Mouse (Mus musculus) midbrain, embryonic 11.5 days (tissue): Measurements from ENCODE around the gene Ptk7. TPM values are rescaled to one million over a fixed set of nuclear protein-coding genes. Genes with fewer than 3 reads are reported as not detected.

ENCODE experiments used
- ATAC-seq: fragments of 200-750 bp; cut with Nextera tagmentation; 2 replicates; pipeline ENCODE4 v1.8.0; 2017; ENCODE audit warnings: moderate TSS enrichment, moderate library complexity; ENCODE audit not compliant: low FRiP score
- DNase-seq: peaks from one replicate; pipeline ENCODE4 v3.0.0; 2015; ENCODE audit warnings: low spot score; ENCODE audit errors: missing footprints
- H3K27ac ChIP-seq: fragments of 300-500 bp; sonication (generic); 2 replicates; pipeline ENCODE4 v1.5.1; 2014; ENCODE audit warnings: low read depth, low read length
- H3K27me3 ChIP-seq: fragments of 300-500 bp; sonication (generic); 2 replicates; pipeline ENCODE4 v1.6.1; 2014; ENCODE audit warnings: mild to moderate bottlenecking, low read length, moderate library complexity, mixed read lengths; ENCODE audit not compliant: control insufficient read depth, insufficient read depth
- H3K36me3 ChIP-seq: fragments of 300-500 bp; sonication (generic); 2 replicates; pipeline ENCODE4 v1.6.1; 2014; ENCODE audit warnings: mild to moderate bottlenecking, low read length, moderate library complexity, mixed read lengths; ENCODE audit not compliant: control insufficient read depth, insufficient read depth
- H3K4me1 ChIP-seq: fragments of 300-500 bp; sonication (generic); 2 replicates; pipeline ENCODE4 v1.6.1; 2014; ENCODE audit warnings: low read length; ENCODE audit not compliant: control insufficient read depth, insufficient read depth
- H3K4me2 ChIP-seq: fragments of 300-500 bp; sonication (generic); 2 replicates; pipeline ENCODE4 v1.6.1; 2014; ENCODE audit warnings: mild to moderate bottlenecking, moderate library complexity
- H3K4me3 ChIP-seq: fragments of 300-500 bp; sonication (generic); 2 replicates; pipeline ENCODE4 v1.5.1; 2014; ENCODE audit warnings: low read depth, low read length
- H3K9ac ChIP-seq: fragments of 300-500 bp; sonication (generic); 2 replicates; pipeline ENCODE4 v1.6.1; 2014; ENCODE audit warnings: low read length
- H3K9me3 ChIP-seq: fragments of 300-500 bp; sonication (generic); 2 replicates; pipeline ENCODE4 v1.6.1; 2016; ENCODE audit warnings: low read length; ENCODE audit not compliant: control insufficient read depth
- WGBS: fragments of 180-500 bp; shearing (Covaris S2); extraction: QIAGEN DNeasy Blood & Tissue Kit; methylation state at CpG from one replicate; pipeline ENCODE4 v1.1.7; 2014; 5-methylcytosine and 5-hydroxymethylcytosine counted together
- polyA plus RNA-seq: library from polyadenylated mRNA; unstranded; fragments of >200 nt; fragmentation: Nextera tagmentation; extraction: Ambion mirVana; gene quantifications from 2 replicates; pipeline ENCODE4 v1.2.1, GENCODE M21; 2014

Gene Ptk7
- polyA plus RNA-seq, 1 experiment from 2014 or later: 19.5 TPM

DNA sequence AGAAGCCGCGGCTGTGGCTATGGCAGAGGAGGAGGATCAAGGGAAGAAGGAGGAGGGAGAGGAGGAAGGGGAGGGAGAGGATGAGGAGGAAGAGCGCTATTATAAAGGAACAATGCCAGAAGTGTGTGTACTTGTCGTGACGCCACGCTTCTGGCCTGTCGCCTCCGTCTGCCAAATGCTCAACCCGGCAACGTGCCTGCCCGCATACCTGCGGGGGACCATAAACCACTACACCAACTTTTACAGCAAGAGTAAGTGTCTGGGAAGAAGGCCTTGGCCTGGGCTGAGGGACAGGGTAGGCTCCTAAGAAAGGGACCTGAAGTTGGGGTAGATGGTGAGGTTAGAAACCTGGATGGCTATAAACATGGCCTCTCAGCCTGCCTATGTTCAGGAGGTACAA lies 32.7 kb upstream of the Ptk7 start:
- H3K27me3 ChIP-seq: no peaks in the 10 kb centered on the region
- DNase-seq (peak; percentile 56), ATAC-seq (no peak)
- no peaks in the 10 kb centered on the region for H3K9me3 ChIP-seq
- H3K4me2 ChIP-seq: no peak overlapping the region
- WGBS: 93% methylated on average over 12 of the region's 12 CpGs
- no peaks in the 10 kb centered on the region for H3K4me1 ChIP-seq
- H3K4me3 ChIP-seq: no peak overlapping the region
- H3K9ac ChIP-seq: no peak overlapping the region
- H3K27ac ChIP-seq: no peak overlapping the region
- H3K36me3 ChIP-seq: peaks cover 38% of the 10 kb centered on the region

DNA sequence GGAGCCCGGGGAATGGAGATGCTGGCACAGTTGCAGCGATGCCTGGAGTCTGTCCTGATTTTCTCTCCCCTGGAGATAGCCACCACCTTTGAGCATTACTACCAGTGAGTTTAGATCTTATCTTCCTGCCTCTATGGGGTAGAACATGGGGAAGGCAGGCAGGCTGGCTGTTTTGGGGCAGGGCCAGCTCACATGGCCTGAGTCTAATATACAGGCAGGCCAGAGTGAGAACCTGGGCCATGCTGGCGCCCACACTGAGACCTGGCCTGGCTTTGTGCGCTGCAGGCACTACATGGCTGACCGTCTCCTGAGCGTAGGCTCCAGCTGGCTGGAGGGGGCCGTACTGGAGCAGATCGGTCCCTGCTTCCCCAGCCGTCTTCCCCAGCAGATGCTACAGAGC lies 32.0 kb upstream of the Ptk7 start:
- 94% methylated on average over 9 of the region's 9 CpGs for WGBS
- ATAC-seq (no peak), DNase-seq (peak; percentile 57)
- Histone ChIP-seq H3K4me1 (no peaks in the 10 kb centered on the region), H3K27ac (no peak overlapping the region), H3K4me2 (no peak overlapping the region), H3K27me3 (no peaks in the 10 kb centered on the region), H3K9me3 (no peaks in the 10 kb centered on the region), H3K4me3 (no peak overlapping the region), H3K9ac (no peak overlapping the region), H3K36me3 (peaks cover 38% of the 10 kb centered on the region)

DNA sequence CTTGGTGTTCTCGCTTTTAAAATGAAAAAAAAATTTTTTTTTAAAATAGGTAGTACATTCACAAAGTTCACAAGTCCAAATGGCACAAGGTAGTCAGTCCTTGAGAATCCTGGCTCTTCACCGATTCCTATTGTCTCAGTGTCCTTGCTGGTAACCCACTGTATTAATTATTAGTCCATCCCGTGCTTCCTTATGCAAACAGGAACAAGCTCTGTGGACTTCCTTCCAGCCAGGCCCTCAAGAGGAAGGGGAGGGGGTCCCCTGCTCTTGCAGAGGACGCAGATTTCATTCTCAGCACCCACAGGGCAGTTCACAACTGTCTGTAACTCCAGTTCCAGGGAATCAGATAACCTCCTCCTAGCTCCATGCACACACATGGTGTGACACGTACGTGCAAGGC lies 26.8 kb upstream of the Ptk7 start:
- Histone ChIP-seq H3K9me3 (no peaks in the 10 kb centered on the region), H3K4me1 (peaks cover 9% of the 10 kb centered on the region), H3K9ac (no peak overlapping the region), H3K27ac (no peak overlapping the region), H3K4me3 (no peak overlapping the region), H3K4me2 (no peak overlapping the region), H3K27me3 (no peaks in the 10 kb centered on the region), H3K36me3 (peaks cover 31% of the 10 kb centered on the region)
- DNase-seq (peak; percentile 23), ATAC-seq (no peak)
- 89% methylated on average over 6 of the region's 6 CpGs for WGBS

DNA sequence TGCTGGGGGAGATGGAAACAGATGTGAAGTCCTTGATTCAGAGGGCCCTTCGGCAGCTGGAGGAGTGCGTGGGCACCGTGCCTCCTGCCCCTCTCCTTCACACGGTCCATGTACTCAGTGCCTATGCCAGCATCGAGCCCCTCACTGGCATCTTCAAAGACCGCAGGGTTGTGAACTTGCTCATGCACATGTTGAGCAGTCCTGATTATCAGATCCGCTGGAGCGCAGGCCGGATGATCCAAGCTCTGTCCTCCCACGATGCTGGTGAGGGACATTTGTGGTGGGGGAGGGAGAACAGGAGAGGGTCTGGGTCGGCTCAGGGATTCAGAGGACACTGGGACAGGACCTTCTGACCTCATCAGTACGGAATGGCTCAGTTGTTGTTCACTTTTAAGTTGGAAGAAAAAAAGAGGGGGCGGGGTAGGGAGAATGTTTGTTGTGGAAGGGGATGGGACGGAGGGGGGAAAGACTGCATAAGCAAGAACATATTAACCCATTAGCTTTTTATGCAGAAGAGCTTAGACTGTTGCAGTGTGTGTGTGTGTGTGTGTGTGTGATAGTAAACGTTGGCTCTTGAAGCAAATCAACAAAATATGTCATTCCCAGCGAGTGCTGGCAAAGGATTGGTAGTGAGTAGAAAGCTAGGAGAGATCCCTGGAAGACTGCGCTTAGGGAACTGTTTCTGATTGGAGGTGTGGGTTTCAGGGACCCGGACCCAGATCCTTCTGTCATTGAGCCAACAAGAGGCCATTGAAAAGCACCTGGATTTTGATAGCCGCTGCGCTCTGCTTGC lies 22.6 kb upstream of the Ptk7 start:
- H3K4me2 ChIP-seq: peak overlapping the region; percentile 85
- ATAC-seq: no peak
- H3K4me1 ChIP-seq: peaks cover 21% of the 10 kb centered on the region
- no peaks in the 10 kb centered on the region for H3K9me3 ChIP-seq
- DNase-seq: peak; percentile 75
- no peak overlapping the region for H3K27ac ChIP-seq
- peaks cover 9% of the 10 kb centered on the region for H3K36me3 ChIP-seq
- peak overlapping the region; percentile 3; the same call in 1 of the 2 replicates for H3K4me3 ChIP-seq
- H3K9ac ChIP-seq: 0 out of 2 replicates have a peak overlapping the region, but pooled peaks have one; percentile 45
- 80% methylated on average over 20 of the region's 20 CpGs for WGBS
- no peaks in the 10 kb centered on the region for H3K27me3 ChIP-seq

DNA sequence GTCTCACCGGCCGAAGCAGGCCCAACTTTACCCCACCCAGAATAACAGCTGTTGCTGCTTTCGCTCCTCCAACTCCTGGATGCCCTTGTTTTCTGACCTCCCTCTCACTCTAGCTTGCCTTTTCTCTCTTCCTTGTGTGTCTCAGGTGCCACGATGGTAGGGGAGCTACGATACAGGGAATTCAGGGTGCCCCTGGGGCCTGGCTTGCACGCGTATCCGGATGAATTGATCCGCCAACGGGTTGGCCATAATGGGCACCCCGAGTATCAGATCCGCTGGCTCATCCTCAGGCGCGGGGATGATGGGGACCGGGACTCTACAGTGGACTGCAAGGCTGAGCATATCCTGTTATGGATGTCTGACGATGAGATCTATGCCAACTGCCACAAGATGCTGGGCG lies 22.0 kb upstream of the Ptk7 start:
- 85% methylated on average over 17 of the region's 17 CpGs for WGBS
- peaks cover 9% of the 10 kb centered on the region for H3K36me3 ChIP-seq

DNA sequence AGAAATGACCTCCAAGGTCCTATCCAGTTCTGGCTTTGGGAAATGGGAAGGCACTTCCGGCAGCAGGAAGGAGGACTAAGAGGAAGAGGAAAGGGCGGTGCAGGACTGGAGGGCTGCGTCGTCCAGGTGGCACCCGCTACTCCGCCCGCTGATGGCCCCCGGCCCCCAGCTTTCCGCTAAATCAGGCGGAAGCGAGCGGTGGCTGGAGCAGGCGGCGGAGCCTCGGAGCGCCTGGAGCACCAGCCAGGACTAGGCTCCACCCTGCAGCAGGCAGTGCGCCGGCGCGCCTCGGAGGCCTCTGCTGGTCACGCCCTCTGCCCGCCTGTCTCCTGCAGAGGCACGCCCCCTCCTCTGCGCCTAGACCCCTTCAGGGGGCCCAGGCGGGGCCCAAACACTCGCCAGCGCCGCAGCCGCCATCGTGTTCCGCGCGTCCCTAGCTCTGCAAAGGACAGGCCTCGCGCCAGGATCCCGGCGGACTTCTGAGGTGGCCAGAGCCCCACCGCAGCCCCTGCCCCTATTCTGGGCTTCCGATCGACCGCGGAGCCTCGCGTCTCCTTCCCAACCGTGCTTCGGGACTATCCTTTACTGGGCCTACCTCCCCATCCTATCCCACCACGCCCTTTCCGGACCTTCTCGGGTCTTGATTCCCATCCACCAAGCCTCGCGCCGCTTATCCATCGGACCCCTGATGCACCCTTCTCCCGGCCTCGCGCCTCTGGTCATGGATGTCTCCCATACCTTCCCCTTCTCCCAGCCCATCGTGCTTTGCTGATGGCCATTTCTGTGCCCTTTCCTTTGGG lies 21.1 kb upstream of the Ptk7 start, which contains the start of gene Cul7:
Gene Cul7, plus strand, starts transcription at position 106 of the 800 bp plus-strand sequence.
- ATAC-seq (peak; percentile 95), DNase-seq (peak; percentile 98)
- peaks cover 7% of the 10 kb centered on the region for H3K36me3 ChIP-seq
- peak within 1 kb of the TSS; percentile 92 for H3K9ac ChIP-seq
- peak within 1 kb of the TSS; percentile 85 for H3K4me2 ChIP-seq
- H3K4me3 ChIP-seq: peak within 1 kb of the TSS; percentile 71
- peak within 1 kb of the TSS; percentile 84 for H3K27ac ChIP-seq
- H3K27me3 ChIP-seq: no peaks in the 10 kb centered on the region
- no peaks in the 10 kb centered on the region for H3K9me3 ChIP-seq
- peaks cover 26% of the 10 kb centered on the region for H3K4me1 ChIP-seq
- under 1% methylated on average over 58 of the region's 58 CpGs for WGBS

More for the DNA sequence above, 22.0 kb upstream of the Ptk7 start:
- H3K9ac ChIP-seq: peak overlapping the region; percentile 92
- H3K9me3 ChIP-seq: no peaks in the 10 kb centered on the region
- no peak for DNase-seq
- peak overlapping the region; percentile 85 for H3K4me2 ChIP-seq
- no peak overlapping the region for H3K27ac ChIP-seq
- H3K27me3 ChIP-seq: no peaks in the 10 kb centered on the region
- peaks cover 26% of the 10 kb centered on the region for H3K4me1 ChIP-seq
- ATAC-seq: no peak
- peak overlapping the region; percentile 71 for H3K4me3 ChIP-seq

DNA sequence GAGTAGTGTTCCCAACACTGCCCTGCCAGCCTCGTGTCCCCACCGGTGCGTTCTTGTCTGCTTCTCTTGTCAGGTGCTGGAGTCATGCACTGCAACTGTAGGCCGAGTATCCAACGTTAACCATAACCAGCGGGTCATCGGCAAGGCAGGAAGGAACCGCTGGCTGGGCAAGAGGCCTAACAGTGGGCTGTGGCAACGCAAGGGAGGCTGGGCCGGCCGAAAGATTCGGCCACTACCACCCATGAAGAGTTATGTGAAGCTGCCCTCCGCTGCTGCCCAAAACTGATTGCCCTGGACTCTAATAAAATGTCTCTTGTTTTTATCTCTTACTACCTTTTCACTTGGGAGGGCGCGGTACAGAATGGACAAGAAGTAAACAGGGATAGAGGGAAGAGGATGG lies 20.5 kb upstream of the Ptk7 start:
- peaks cover 6% of the 10 kb centered on the region for H3K36me3 ChIP-seq
- H3K9ac ChIP-seq: peak overlapping the region; percentile 92
- no peaks in the 10 kb centered on the region for H3K9me3 ChIP-seq
- H3K4me3 ChIP-seq: peak overlapping the region; percentile 71
- H3K27ac ChIP-seq: peak overlapping the region; percentile 84
- DNase-seq (no peak), ATAC-seq (no peak)
- H3K27me3 ChIP-seq: no peaks in the 10 kb centered on the region
- 39% methylated on average over 15 of the region's 15 CpGs for WGBS
- H3K4me2 ChIP-seq: peak overlapping the region; percentile 85
- peaks cover 30% of the 10 kb centered on the region for H3K4me1 ChIP-seq

DNA sequence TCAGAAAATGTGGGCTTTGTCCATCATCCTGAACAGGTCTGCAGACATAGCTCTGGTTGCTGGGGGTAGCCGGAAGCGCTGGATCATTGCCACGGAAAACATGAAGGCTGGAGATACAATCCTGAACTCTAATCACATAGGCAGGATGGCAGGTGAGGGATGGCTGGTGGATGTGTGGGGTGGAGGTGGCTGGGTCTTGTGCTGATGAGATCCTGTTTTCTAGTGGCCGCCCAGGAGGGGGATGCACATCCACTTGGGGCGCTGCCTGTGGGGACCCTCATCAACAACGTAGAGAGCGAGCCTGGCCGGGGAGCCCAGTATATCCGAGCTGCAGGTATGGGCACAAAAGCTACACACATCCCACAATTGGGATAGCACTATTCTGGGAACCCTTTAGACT lies 19.1 kb upstream of the Ptk7 start:
- Histone ChIP-seq H3K4me1 (peaks cover 32% of the 10 kb centered on the region), H3K9ac (no peak overlapping the region)

DNA sequence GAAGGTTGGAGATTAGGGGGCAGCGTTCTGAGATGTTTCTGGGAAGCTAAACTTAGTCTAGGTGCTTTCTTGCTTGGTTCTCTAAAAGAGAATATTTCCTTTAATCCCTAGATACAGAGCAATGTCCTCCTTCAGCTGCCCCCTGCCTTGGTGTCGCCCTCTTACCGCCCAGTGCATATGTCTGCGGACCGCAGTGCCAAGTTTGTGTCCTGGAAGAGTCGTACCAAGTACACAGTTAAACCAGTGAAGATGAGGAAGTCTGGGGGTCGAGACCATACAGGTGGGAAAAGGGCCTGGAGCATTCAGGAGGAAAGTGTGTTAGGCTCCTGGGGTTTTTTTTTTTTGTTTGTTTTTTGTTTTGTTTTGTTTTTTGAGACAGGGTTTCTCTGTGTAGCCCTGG lies 18.0 kb upstream of the Ptk7 start:
- no peak overlapping the region for H3K9ac ChIP-seq
- WGBS: 90% methylated on average over 7 of the region's 7 CpGs
- no peaks in the 10 kb centered on the region for H3K27me3 ChIP-seq
- no peak for DNase-seq
- H3K4me3 ChIP-seq: no peak overlapping the region
- no peaks in the 10 kb centered on the region for H3K9me3 ChIP-seq
- H3K36me3 ChIP-seq: no peaks in the 10 kb centered on the region
- H3K4me1 ChIP-seq: peaks cover 32% of the 10 kb centered on the region
- 0 out of 2 replicates have a peak overlapping the region, but pooled peaks have one; percentile 71 for H3K4me2 ChIP-seq
- no peak for ATAC-seq
- H3K27ac ChIP-seq: no peak overlapping the region

More for the DNA sequence above, 19.1 kb upstream of the Ptk7 start:
- H3K36me3 ChIP-seq: no peaks in the 10 kb centered on the region
- no peak for DNase-seq
- H3K4me2 ChIP-seq: no peak overlapping the region
- H3K27ac ChIP-seq: no peak overlapping the region
- H3K4me3 ChIP-seq: no peak overlapping the region
- WGBS: 94% methylated on average over 9 of the region's 9 CpGs
- no peaks in the 10 kb centered on the region for H3K9me3 ChIP-seq
- H3K27me3 ChIP-seq: no peaks in the 10 kb centered on the region
- no peak for ATAC-seq
